Mouse (Mus musculus) forebrain, embryonic 10.5 days (tissue): ENCODE results near the gene Acad10. TPM values are rescaled to one million over a fixed set of nuclear protein-coding genes. Genes with fewer than 3 reads are reported as not detected.
"Not testable (repeated sequence)": the region's sequence is repeated elsewhere in the genome, so short reads cannot be mapped to it uniquely, and the experiment has no call there.

Source experiments
- DNase-seq: peaks from one replicate; pipeline ENCODE4 v3.0.0-alpha.2; 2017; ENCODE audit warnings: low spot score; ENCODE audit errors: extremely low spot score
- H3K27ac ChIP-seq: fragments of 300-500 bp; sonication (generic); 2 replicates; pipeline ENCODE4 v1.5.1; 2016; ENCODE audit warnings: mild to moderate bottlenecking
- H3K27me3 ChIP-seq: fragments of 300-500 bp; sonication (generic); 2 replicates; pipeline ENCODE4 v1.6.1; 2016; ENCODE audit warnings: mild to moderate bottlenecking; ENCODE audit not compliant: poor library complexity, severe bottlenecking
- H3K36me3 ChIP-seq: fragments of 300-500 bp; sonication (generic); replicated peaks from 2 replicates; pipeline ENCODE4 v1.6.1; 2016; ENCODE audit warnings: mild to moderate bottlenecking, moderate library complexity
- H3K4me1 ChIP-seq: fragments of 300-500 bp; sonication (generic); 2 replicates; pipeline ENCODE4 v1.6.1; 2016
- H3K4me3 ChIP-seq: fragments of 300-500 bp; sonication (generic); 2 replicates; pipeline ENCODE4 v1.5.1; 2016; ENCODE audit warnings: mild to moderate bottlenecking, moderate library complexity
- H3K9me3 ChIP-seq: fragments of 300-500 bp; sonication (generic); 2 replicates; pipeline ENCODE4 v1.6.1; 2016; ENCODE audit warnings: mild to moderate bottlenecking, moderate library complexity
- WGBS: fragments of 180-500 bp; shearing (Covaris S2); methylation state at CpG from one replicate; pipeline ENCODE4 v1.1.7; 2016; 5-methylcytosine and 5-hydroxymethylcytosine counted together
- polyA plus RNA-seq: library from polyadenylated mRNA; unstranded; fragments of >200 nt; fragmentation: Nextera tagmentation; extraction: Ambion mirVana; gene quantifications from 2 replicates; pipeline ENCODE4 v1.2.1, GENCODE M21; 2016

Acad10 gene
- polyA plus RNA-seq, 1 experiment from 2014 or later: 2.0 TPM

GRCm38 (mm10) chr5:121685495-121685894, 25.2 kb upstream of the Acad10 start:
- H3K4me1 ChIP-seq: no peaks in the 10 kb centered on the region
- DNase-seq: no peak
- H3K36me3 ChIP-seq: peaks cover 75% of the 10 kb centered on the region
- no peaks in the 10 kb centered on the region for H3K9me3 ChIP-seq
- H3K27ac ChIP-seq: no peak overlapping the region
- H3K4me3 ChIP-seq: no peak overlapping the region
- no peaks in the 10 kb centered on the region for H3K27me3 ChIP-seq
- 90% methylated on average over 6 of the region's 6 CpGs for WGBS

- no peak for DNase-seq
- 97% methylated on average over 2 of the region's 2 CpGs for WGBS
- Histone ChIP-seq H3K36me3 (peaks cover 99% of the 10 kb centered on the region), H3K4me3 (no peak overlapping the region), H3K9me3 (no peaks in the 10 kb centered on the region), H3K4me1 (no peaks in the 10 kb centered on the region), H3K27me3 (no peaks in the 10 kb centered on the region), H3K27ac (no peak overlapping the region)
Observed at GRCm38 (mm10) chr5:121682250-121682649, 21.9 kb upstream of the Acad10 start.

GRCm38 (mm10) chr5:121670412-121670811, 10.1 kb upstream of the Acad10 start:
- WGBS: 82% methylated on average over 3 of the region's 3 CpGs
- DNase-seq: no peak
- H3K36me3 ChIP-seq: peaks cover 95% of the 10 kb centered on the region

GRCm38 (mm10) chr5:121668411-121668810, 8.1 kb upstream of the Acad10 start:
- H3K4me3 ChIP-seq: no peak overlapping the region
- 76% methylated on average over 6 of the region's 6 CpGs for WGBS
- no peak overlapping the region for H3K27ac ChIP-seq
- no peak for DNase-seq
- no peaks in the 10 kb centered on the region for H3K27me3 ChIP-seq
- H3K9me3 ChIP-seq: no peaks in the 10 kb centered on the region; the same call in 1 of the 2 replicates
- H3K4me1 ChIP-seq: no peaks in the 10 kb centered on the region
- peaks cover 95% of the 10 kb centered on the region for H3K36me3 ChIP-seq

More at GRCm38 (mm10) chr5:121670412-121670811, 10.1 kb upstream of the Acad10 start:
- Histone ChIP-seq H3K4me3 (no peak overlapping the region), H3K27me3 (no peaks in the 10 kb centered on the region), H3K4me1 (no peaks in the 10 kb centered on the region), H3K27ac (no peak overlapping the region), H3K9me3 (no peaks in the 10 kb centered on the region; the same call in 1 of the 2 replicates)

DNA sequence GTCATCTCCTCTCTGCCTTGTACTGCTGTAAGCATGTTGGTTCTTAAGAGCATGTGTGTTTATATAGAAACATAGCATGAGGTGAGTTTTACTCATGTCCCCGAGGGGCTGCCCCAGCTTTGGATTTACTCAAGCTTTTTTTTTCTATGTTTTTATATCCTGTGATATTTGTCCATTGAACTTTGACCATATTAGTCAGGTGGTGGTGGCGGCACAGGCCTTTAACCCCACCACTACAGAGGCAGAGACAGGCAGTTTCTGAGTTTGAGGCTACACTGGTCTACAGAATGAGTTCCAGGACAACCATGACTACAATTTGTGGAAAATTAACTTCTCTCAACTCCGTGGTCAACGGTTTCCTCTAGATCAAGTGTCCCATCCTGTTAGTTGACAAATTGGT, 6.8 kb upstream of the Acad10 start:
- peaks cover 94% of the 10 kb centered on the region for H3K36me3 ChIP-seq
- DNase-seq: no peak
- 95% methylated on average over 4 of the region's 4 CpGs for WGBS
- H3K4me3 ChIP-seq: no peak overlapping the region
- peaks cover under 1% of the 10 kb centered on the region for H3K4me1 ChIP-seq
- no peaks in the 10 kb centered on the region for H3K27me3 ChIP-seq
- H3K9me3 ChIP-seq: no peaks in the 10 kb centered on the region; the same call in 1 of the 2 replicates
- no peak overlapping the region for H3K27ac ChIP-seq

DNA sequence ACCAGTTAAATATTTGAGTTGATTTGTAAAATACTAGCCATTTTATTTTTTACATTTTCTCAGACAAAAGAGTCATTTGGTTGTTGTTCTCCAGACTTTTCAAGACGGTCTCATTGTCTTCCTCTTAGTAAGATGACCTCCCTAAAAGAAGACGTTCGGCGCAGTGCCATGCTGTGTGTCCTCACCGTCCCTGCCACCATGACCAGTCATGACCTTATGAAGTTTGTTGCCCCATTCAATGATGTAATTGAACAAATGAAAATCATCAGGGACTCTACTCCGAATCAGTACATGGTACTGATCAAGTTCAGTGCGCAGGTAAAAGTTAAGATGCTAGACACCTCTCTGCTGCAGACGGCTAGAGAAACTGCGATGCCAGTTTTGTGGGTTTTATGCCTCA, 4.7 kb upstream of the Acad10 start:
- Histone ChIP-seq H3K27ac (no peak overlapping the region), H3K36me3 (peaks cover 74% of the 10 kb centered on the region), H3K4me1 (peaks cover 14% of the 10 kb centered on the region), H3K4me3 (no peak overlapping the region), H3K9me3 (no peaks in the 10 kb centered on the region), H3K27me3 (no peaks in the 10 kb centered on the region)
- 94% methylated on average over 9 of the region's 9 CpGs for WGBS
- DNase-seq: no peak

DNA sequence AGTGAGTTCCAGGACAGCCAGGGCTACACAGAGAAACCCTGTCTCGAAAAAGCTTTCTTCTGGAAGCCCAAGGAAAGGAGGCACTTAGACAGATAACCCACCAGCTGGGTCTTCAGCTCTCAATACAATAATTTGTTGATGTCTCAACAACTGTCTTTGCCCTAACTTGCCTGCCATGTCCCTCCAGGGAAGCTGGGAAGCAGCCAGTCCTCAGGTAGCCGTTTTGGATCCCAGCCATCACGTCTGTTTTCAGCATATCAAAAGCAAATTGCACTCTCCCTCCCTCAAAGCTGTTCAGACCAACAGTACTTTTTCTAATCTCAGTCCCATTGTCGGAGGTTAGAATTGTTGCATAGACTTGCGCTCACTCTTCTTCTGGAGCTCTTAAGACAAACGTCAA, 3.8 kb upstream of the Acad10 start:
- no peak for DNase-seq
- H3K27me3 ChIP-seq: no peaks in the 10 kb centered on the region
- no peak overlapping the region for H3K4me3 ChIP-seq
- H3K4me1 ChIP-seq: peaks cover 20% of the 10 kb centered on the region
- H3K9me3 ChIP-seq: no peaks in the 10 kb centered on the region
- 90% methylated on average over 6 of the region's 6 CpGs for WGBS
- H3K36me3 ChIP-seq: peaks cover 65% of the 10 kb centered on the region
- no peak overlapping the region for H3K27ac ChIP-seq

DNA sequence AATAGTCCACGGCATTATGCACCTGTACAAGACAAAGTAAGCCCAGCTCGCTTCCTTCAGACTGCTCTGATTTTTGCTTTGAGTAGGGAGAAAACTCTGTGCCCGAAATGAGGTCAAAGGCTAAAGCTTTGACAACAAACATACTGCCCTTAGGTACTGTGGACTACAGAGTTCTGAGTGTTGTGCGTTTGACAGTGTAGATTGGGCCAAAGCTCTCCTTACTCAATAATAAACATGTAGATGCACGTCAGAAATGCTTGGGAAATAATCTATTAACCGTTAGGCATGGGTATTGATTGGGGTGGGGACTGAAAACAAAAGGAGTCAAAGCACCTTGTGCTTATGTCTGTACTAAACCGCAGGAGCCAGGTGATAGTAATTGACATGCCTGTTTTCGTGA, 3.1 kb upstream of the Acad10 start:
- WGBS: 89% methylated on average over 8 of the region's 8 CpGs
- H3K27ac ChIP-seq: no peak overlapping the region

GRCm38 (mm10) chr5:121661494-121661893, 1.2 kb upstream of the Acad10 start:
- Histone ChIP-seq H3K9me3 (no peaks in the 10 kb centered on the region), H3K36me3 (peaks cover 40% of the 10 kb centered on the region), H3K27me3 (no peaks in the 10 kb centered on the region), H3K4me1 (peaks cover 20% of the 10 kb centered on the region), H3K4me3 (peak overlapping the region; percentile 99), H3K27ac (no peak overlapping the region)
- 85% methylated on average over 5 of the region's 5 CpGs for WGBS
- DNase-seq: no peak

More for the DNA sequence above, 3.1 kb upstream of the Acad10 start:
- H3K4me3 ChIP-seq: no peak overlapping the region
- peaks cover 20% of the 10 kb centered on the region for H3K4me1 ChIP-seq
- no peaks in the 10 kb centered on the region for H3K9me3 ChIP-seq
- DNase-seq: no peak
- H3K27me3 ChIP-seq: no peaks in the 10 kb centered on the region
- peaks cover 59% of the 10 kb centered on the region for H3K36me3 ChIP-seq

DNA sequence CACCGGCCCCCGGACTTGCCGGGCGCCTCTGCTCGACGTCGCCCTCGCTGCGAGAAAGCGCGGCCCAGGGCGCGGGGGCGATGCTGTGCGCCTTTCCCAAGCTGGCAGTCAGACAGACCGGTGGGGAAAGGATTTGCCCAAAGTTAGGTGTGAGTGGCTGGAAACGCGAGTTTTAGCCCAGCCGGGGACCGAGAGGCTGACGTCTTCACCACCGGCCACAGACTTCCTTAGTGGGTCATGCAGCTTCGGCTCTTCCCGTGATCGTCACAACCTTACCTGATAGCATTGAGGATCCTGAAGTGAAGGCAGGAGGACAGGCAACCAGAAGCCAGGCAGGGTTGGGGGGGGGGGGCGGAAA, 562 bp upstream of the Acad10 start:
- Histone ChIP-seq H3K36me3 (peaks cover 34% of the 10 kb centered on the region), H3K4me3 (peak overlapping the region; percentile 99), H3K27me3 (no peaks in the 10 kb centered on the region), H3K4me1 (peaks cover 20% of the 10 kb centered on the region), H3K27ac (peak overlapping the region; percentile 89), H3K9me3 (no peaks in the 10 kb centered on the region)
- under 1% methylated on average over 26 of the region's 26 CpGs for WGBS
- DNase-seq: no peak

DNA sequence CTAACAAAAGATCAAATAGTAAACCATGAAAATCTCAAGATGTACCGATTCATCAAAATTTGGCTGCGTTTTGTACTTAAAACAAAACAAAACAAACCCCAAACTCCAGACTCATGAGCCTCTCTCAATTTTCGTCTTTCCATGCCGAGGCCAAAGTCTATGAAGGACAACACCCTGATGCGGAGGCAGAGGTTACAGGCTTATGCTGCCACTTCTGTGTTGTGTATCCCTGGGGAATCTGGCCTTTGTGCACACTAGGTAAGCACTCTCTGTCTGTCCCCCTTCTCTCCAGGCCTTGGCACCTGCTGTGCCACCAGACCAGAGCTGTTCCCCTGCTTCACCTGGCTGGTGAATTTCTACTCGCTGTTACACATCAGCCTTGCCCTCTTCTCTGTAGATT, 2.7 kb downstream of the Acad10 start:
- H3K36me3 ChIP-seq, H3K27ac ChIP-seq, H3K27me3 ChIP-seq, DNase-seq, H3K9me3 ChIP-seq, H3K4me3 ChIP-seq: not testable (repeated sequence)
- peaks cover 20% of the 10 kb centered on the region for H3K4me1 ChIP-seq
- WGBS: 88% methylated on average over 6 of the region's 6 CpGs

DNA sequence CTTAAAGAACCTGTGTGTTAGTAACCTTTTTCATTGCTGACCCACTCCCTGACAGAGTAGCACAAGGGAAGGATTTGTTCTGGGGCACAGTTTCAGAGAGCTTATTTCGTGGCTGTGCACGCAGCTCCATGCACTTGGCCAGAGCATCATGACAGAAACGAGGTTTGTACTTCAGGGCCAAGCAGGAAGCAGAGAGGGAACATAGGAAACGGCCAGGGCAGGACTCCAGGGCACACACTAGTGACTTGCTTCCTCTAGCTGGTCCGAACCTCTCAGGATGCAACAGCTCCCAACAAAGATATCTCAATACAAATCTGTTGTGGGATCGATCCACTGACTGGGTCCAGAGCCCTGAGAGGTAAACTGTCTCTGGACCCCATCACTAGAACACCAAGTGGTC, 3.4 kb downstream of the Acad10 start:
- not testable (repeated sequence) for H3K27ac ChIP-seq, H3K36me3 ChIP-seq, H3K27me3 ChIP-seq, H3K9me3 ChIP-seq, H3K4me3 ChIP-seq, DNase-seq
- H3K4me1 ChIP-seq: peaks cover 17% of the 10 kb centered on the region
- WGBS: 82% methylated on average over 6 of the region's 6 CpGs

GRCm38 (mm10) chr5:121654526-121654925, 5.8 kb downstream of the Acad10 start:
- DNase-seq: no peak
- H3K36me3 ChIP-seq: no peaks in the 10 kb centered on the region
- H3K4me1 ChIP-seq: peaks cover 2% of the 10 kb centered on the region
- H3K4me3 ChIP-seq: no peak overlapping the region
- H3K27ac ChIP-seq: no peak overlapping the region
- no peaks in the 10 kb centered on the region for H3K9me3 ChIP-seq
- 94% methylated on average over 4 of the region's 4 CpGs for WGBS
- H3K27me3 ChIP-seq: no peaks in the 10 kb centered on the region

DNA sequence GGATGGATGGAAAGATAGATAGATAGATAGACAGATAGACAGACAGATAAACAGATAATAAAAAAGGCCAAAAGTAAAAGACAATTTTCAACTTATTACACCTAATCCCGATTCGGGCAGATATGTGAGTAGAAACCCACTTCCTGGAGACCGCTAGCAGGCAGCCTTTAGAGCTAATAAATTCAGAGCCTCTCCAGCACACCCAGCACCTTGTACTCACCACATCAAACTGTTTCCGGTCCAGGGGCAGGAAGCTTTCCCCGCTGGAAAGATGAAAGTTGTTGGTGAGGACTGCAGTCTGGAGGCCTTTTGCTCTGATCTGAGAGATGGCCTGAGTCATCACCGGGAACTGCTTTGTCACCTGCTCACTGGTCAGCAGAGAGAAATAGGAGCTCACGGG, 11.2 kb downstream of the Acad10 start:
- Histone ChIP-seq H3K4me3 (no peak overlapping the region), H3K4me1 (no peaks in the 10 kb centered on the region), H3K27ac (no peak overlapping the region), H3K9me3 (no peaks in the 10 kb centered on the region), H3K36me3 (no peaks in the 10 kb centered on the region), H3K27me3 (no peaks in the 10 kb centered on the region)
- DNase-seq: no peak
- 91% methylated on average over 7 of the region's 7 CpGs for WGBS
